Comparison of ENCODE assay signal across 15 mouse cellular contexts in the genomic region with DNA sequence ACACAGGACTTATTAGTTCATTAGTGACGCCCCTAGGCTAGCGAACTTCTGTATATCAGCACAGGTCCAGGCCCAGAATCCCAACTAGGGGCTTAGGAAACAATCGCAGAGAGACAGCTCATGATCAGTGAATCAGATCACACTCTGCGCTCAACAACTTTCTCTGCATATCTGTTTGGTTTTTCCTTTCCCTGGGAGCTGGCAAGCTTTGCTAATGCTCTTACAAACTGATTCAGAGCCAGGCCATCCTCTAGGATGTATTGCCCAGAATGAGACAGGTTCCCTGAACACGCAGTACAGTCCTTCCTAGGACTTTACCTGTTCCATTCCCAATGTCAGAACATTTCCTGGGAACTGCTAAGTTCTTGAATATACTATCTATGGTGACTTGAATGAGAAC.
"Had no signal": no experiment of that assay in that cellular context is flagged by ENCODE, and none has a peak within 500 bp of the region (broad histone marks: within the 10 kb centered on the region; RNA-seq: fewer than 3 reads in every experiment).

No protein-coding gene starts in this region.

- DNase-seq: lung, adult 2 months; lung, postnatal 14 days; lung, postnatal 36 days; right cerebral cortex, postnatal 14 days; thymus, adult 2 months; thymus, postnatal 25 days; thymus, postnatal 4 days had no signal

- H3K36me3 ChIP-seq: lung, embryonic 15.5 days; neural tube, embryonic 12.5 days; stomach, embryonic 15.5 days had no signal

- H3K27me3 ChIP-seq: lung, embryonic 15.5 days; megakaryocyte, embryonic 14.5 days; midbrain, embryonic 13.5 days; midbrain, embryonic 15.5 days; neural tube, embryonic 12.5 days; stomach, embryonic 15.5 days had no signal

- H3K27ac ChIP-seq: lung, embryonic 15.5 days; macrophage; midbrain, embryonic 13.5 days; midbrain, embryonic 15.5 days; neural tube, embryonic 12.5 days; stomach, embryonic 15.5 days; stomach, postnatal 0 days had no signal

- H3K4me3 ChIP-seq: lung, embryonic 15.5 days; megakaryocyte, embryonic 14.5 days; midbrain, embryonic 13.5 days; midbrain, embryonic 15.5 days; neural tube, embryonic 12.5 days; stomach, embryonic 15.5 days had no signal

- H3K9ac ChIP-seq: lung, embryonic 15.5 days; midbrain, embryonic 13.5 days; midbrain, embryonic 15.5 days; neural tube, embryonic 12.5 days; stomach, embryonic 15.5 days had no signal
